Mouse (Mus musculus): ENCODE measurements around the gene 1520401A03Rik. TPM values are rescaled to one million over a fixed set of nuclear protein-coding genes. Genes with fewer than 3 reads are reported as not detected.

Gene 1520401A03Rik
- polyA plus RNA-seq, 1 experiment from 2014 or later, result 0.30 TPM

DNA sequence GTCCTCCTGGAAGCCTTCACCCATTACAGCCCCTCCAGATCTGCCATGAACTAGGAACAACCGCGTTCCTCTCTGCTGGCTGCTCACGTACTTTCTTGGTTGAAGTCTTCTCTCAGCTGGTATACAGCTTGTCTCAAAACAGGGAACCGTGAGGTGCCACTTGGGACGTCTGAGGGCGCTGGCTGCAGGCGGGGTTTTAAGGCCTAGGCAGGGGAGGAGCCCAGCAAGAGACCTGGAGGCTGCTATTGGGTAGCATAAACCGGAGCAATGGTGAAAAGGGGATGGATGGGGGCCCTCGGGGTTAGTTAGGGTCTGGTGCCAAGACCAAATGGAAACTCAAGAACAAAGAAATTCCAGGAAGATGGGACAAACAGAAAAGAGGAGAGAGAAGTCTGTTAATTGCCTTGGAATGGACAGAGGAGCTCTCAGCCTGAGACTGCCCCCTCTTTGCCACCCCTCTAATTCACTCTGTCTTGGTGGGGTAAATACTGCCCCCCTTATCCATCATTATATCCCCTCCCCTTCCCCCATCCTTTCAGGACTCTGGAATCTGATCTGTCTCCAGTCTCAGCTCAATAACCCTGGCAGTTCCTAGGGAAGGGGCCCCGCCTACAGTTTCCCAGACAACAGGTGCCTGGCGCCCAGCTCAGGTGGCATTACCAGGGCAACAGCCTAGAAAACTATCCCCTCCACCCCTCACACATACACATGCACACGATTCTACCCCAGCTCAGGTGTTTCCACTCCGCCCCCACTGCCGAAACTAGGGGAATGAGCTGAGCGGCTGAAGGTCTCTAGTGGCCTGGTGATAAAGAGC lies 38.5 kb downstream of the 1520401A03Rik start, which contains the start of gene Cldn9:
Gene Cldn9 (minus strand): TSS at position 171 of the 817 bp plus-strand sequence.
- Histone ChIP-seq H3K36me3 (no peaks in the 10 kb centered on the region), H3K27ac (no peak within 1 kb of the TSS), H3K27me3 (peaks cover 55% of the 10 kb centered on the region), H3K9me3 (no peaks in the 10 kb centered on the region), H3K4me2 (replicated peaks) (peak within 1 kb of the TSS; percentile 19; the same call in 1 of the 2 replicates), H3K9ac (replicated peaks) (no peak within 1 kb of the TSS), H3K4me3 (replicated peaks) (no peak within 1 kb of the TSS), H3K4me1 (replicated peaks) (peaks cover 16% of the 10 kb centered on the region)
- ATAC-seq, result peak; percentile 57
- 13% methylated on average over 15 of the region's 15 CpGs for WGBS

DNA sequence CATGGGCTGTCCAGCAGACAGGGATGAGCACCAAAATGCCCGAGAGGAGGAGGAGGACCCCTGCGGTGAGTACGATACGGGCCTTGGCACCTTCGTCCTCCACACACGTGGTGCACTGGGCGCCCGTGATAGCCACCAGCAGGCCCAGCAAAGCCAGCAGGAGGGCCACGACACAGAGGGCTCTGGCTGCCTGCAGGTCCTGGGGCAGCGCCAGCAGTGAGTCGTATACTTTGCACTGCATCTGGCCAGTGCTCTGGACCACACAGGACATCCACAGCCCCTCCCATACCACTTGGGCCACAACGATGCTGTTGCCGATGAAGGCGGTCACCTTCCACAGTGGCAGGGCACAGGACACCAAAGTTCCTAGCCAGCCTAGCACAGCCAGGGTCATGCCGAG lies 39.4 kb downstream of the 1520401A03Rik start:
- Histone ChIP-seq H3K4me3 (replicated peaks) (no peak overlapping the region), H3K27ac (no peak overlapping the region), H3K4me2 (replicated peaks) (peak overlapping the region; percentile 19; the same call in 1 of the 2 replicates), H3K4me1 (replicated peaks) (peaks cover 17% of the 10 kb centered on the region), H3K9ac (replicated peaks) (no peak overlapping the region), H3K27me3 (peaks cover 63% of the 10 kb centered on the region), H3K36me3 (no peaks in the 10 kb centered on the region), H3K9me3 (no peaks in the 10 kb centered on the region)
- 29% methylated on average over 15 of the region's 15 CpGs for WGBS
- peak; percentile 24; the same call in 1 of the 2 replicates for ATAC-seq

DNA sequence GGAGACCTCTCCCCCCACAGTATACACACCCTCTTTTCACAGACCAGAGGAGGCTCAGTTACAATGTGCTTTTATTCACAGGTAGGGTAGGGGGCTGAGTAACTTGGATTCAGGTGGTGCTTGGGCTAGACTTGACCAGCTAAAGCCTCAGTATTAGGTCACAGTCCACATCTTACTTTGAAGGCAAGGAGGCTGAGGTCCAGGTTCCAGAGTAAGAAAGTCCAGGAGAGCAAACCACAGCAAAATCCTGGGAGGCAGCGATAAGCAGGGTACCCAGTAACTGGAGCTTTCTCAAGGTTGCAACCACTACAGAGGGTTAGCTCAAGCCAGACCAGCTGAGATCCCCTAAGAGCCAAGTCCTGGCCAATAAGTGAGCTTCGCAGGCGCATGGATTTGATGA lies 40.1 kb downstream of the 1520401A03Rik start:
- WGBS, result 63% methylated on average over 3 of the region's 3 CpGs
- H3K4me3 ChIP-seq (replicated peaks), result no peak overlapping the region
- H3K27ac ChIP-seq, result no peak overlapping the region
- H3K9ac ChIP-seq (replicated peaks), result no peak overlapping the region
- no peak for ATAC-seq
- peaks cover 17% of the 10 kb centered on the region for H3K4me1 ChIP-seq (replicated peaks)
- no peak overlapping the region for H3K4me2 ChIP-seq (replicated peaks)
- no peaks in the 10 kb centered on the region for H3K36me3 ChIP-seq
- H3K27me3 ChIP-seq, result peaks cover 70% of the 10 kb centered on the region
- no peaks in the 10 kb centered on the region for H3K9me3 ChIP-seq

DNA sequence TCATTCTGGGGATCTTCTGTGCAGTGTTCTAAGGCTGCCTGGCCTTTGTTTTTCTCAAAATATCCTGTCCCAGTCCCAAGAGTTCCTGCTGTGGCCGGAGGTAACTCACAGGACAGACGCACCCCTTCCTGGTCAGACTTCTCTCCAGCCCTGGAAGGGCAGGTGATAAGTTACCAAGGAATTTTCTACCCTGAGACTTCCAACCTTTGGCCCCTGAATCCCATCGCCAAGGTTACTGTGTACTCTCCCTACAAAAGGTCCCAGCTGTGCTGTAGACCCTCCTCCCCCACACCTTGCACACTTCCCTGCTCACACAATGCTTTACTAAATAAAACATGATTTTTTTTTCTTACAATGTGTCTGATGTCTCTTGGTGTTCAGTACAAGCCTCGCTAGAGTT lies 40.5 kb downstream of the 1520401A03Rik start:
- no peak overlapping the region for H3K9ac ChIP-seq (replicated peaks)
- 64% methylated on average over 4 of the region's 4 CpGs for WGBS
- H3K4me3 ChIP-seq (replicated peaks), result no peak overlapping the region
- peaks cover 21% of the 10 kb centered on the region for H3K4me1 ChIP-seq (replicated peaks)
- no peaks in the 10 kb centered on the region for H3K36me3 ChIP-seq
- no peaks in the 10 kb centered on the region for H3K9me3 ChIP-seq
- peaks cover 74% of the 10 kb centered on the region for H3K27me3 ChIP-seq
- no peak overlapping the region for H3K4me2 ChIP-seq (replicated peaks)
- ATAC-seq, result no peak
- H3K27ac ChIP-seq, result no peak overlapping the region

DNA sequence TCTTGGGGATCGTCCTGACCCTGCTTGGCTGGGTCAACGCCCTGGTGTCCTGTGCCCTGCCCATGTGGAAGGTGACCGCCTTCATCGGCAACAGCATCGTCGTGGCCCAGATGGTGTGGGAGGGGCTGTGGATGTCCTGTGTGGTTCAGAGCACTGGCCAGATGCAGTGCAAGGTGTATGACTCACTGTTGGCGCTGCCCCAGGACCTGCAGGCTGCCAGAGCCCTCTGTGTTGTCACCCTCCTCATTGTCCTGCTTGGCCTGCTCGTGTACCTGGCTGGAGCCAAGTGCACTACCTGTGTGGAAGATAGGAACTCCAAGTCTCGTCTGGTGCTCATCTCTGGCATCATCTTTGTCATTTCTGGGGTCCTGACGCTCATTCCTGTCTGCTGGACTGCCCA lies 41.5 kb downstream of the 1520401A03Rik start:
- ATAC-seq, result no peak
- Histone ChIP-seq H3K9me3 (no peaks in the 10 kb centered on the region), H3K4me3 (replicated peaks) (no peak overlapping the region), H3K4me1 (replicated peaks) (peaks cover 31% of the 10 kb centered on the region), H3K9ac (replicated peaks) (no peak overlapping the region), H3K27me3 (peaks cover 82% of the 10 kb centered on the region), H3K27ac (no peak overlapping the region), H3K36me3 (no peaks in the 10 kb centered on the region), H3K4me2 (replicated peaks) (no peak overlapping the region)
- WGBS, result 81% methylated on average over 10 of the region's 10 CpGs

DNA sequence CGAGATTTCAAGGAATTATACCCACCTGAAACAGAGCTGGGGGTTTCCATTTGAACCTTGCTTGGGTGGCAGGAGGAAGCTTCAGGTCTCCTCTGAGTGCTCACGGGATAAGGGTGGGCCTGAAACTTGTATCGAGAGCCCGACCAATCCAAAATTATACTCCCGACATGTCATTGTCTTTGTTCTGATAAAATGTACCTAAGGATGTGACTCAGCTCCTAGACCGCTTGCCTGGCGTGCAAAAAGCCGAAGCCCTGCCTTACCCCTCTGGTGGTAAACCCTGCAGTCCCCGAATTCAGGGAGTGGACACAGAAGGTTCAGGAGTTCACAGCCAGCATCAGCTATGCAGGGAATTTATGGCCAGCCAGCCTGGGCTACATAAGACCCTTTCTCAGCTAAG lies 42.2 kb downstream of the 1520401A03Rik start:
- no peak for ATAC-seq

DNA sequence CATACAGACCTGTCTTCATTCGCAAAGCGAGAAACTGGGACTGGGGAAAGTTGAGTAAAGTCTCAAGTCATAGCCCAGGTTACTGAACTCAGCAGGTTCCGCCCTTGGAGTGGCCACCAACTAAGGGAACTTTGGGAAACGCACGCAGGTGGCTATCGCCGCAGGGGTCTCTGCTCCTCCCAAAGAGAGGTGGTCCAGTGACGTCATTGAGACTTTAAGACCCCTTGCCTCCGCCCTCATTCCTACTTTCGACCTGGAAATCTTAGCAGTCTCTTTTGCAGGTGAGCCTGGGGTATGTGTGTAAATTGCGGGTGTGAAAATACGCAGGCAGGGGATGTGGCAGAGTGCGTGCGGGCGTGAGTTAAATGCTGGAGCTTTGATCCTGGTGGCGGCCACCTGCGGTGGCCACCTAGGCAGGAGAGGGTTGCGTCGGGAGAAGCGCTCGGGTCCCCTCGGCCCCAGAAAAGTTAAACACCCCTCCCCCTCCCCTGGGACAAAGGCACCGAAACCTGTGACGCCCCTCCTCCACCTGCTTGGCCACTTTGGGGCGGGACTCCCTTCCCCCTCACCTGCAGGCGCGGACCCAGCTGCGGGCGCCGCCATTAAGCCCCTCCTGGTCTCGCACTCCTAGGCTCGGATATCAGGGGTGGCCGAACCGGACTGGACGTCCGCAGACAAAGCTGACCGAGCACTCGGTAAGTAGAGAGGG lies 43.3 kb downstream of the 1520401A03Rik start, which contains the start of gene Cldn6:
Gene Cldn6 (plus strand): TSS at position 123 of the 709 bp plus-strand sequence.
- H3K27me3 ChIP-seq, result peaks cover 98% of the 10 kb centered on the region
- ATAC-seq, result no peak
- H3K9me3 ChIP-seq, result no peaks in the 10 kb centered on the region
- WGBS, result 2% methylated on average over 38 of the region's 38 CpGs
- H3K4me1 ChIP-seq (replicated peaks), result peaks cover 41% of the 10 kb centered on the region
- H3K4me2 ChIP-seq (replicated peaks), result peak within 1 kb of the TSS; percentile 31
- H3K36me3 ChIP-seq, result no peaks in the 10 kb centered on the region
- no peak within 1 kb of the TSS for H3K9ac ChIP-seq (replicated peaks)
- peak within 1 kb of the TSS; percentile 11 for H3K4me3 ChIP-seq (replicated peaks)
- no peak within 1 kb of the TSS for H3K27ac ChIP-seq

More for the DNA sequence above, 42.2 kb downstream of the 1520401A03Rik start:
- Histone ChIP-seq H3K4me3 (replicated peaks) (no peak overlapping the region), H3K4me1 (replicated peaks) (peaks cover 37% of the 10 kb centered on the region), H3K9me3 (no peaks in the 10 kb centered on the region), H3K36me3 (no peaks in the 10 kb centered on the region), H3K9ac (replicated peaks) (no peak overlapping the region), H3K4me2 (replicated peaks) (no peak overlapping the region), H3K27ac (no peak overlapping the region), H3K27me3 (peaks cover 90% of the 10 kb centered on the region)
- 81% methylated on average over 9 of the region's 9 CpGs for WGBS

DNA sequence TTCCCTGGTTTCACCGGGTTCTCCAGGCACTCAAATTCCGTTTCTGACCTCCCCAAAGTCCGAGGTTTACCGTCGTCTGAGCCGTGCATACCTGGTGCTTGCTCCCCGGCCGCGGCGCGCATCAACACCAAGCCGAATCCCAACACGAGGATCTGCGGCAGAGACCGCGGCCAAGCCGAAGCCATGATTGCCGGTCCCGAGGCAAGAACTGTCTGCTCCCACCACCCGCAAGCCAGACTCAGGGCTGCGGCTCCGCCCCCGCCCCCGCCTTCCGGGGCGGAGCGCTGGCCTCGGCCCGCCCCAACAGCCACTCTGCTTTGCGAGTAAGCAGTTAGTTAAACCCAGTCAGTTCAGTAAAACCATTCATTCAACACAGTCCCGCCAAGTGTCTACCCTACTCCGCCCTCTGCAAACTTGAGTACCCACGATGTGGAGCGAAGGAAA lies 45.3 kb downstream of the 1520401A03Rik start, which contains the start of gene Tnfrsf12a:
Gene Tnfrsf12a (minus strand): TSS at position 233 of the 444 bp plus-strand sequence.
- peak within 1 kb of the TSS; percentile 46 for H3K4me3 ChIP-seq (replicated peaks)
- H3K9ac ChIP-seq (replicated peaks), result peak within 1 kb of the TSS; percentile 62
- no peaks in the 10 kb centered on the region for H3K9me3 ChIP-seq
- under 1% methylated on average over 34 of the region's 34 CpGs for WGBS
- peaks cover 78% of the 10 kb centered on the region for H3K27me3 ChIP-seq
- H3K4me2 ChIP-seq (replicated peaks), result peak within 1 kb of the TSS; percentile 89
- H3K27ac ChIP-seq, result no peak within 1 kb of the TSS
- no peaks in the 10 kb centered on the region for H3K36me3 ChIP-seq
- peaks cover 46% of the 10 kb centered on the region for H3K4me1 ChIP-seq (replicated peaks)
- ATAC-seq, result no peak

DNA sequence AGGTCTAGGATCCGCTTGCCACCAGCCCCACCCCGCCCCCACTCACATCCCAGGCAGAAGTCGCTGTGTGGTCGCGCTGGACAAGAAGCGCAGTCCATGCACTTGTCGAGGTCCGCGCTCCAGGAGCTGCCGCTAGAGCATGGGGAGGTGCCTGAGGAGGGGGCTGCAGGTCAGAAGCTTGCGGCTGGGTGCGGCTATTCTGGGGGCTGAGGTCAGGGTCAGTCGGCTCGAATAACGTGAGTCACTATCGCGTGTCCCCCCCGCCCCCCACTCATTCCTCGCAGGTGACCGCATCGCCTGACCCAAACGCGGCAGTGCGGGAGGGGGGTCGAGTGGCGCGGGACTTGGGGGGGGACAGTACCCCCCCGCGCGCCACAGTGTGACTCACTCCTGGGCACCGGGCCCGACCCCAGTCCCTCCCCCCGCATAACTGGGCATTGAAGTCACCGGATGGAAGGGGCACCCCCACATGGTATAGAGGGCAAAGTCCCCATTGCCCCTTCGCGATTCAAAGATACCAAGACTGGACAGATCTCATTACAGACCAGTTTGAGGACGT lies 46.0 kb downstream of the 1520401A03Rik start:
- Histone ChIP-seq H3K9me3 (no peaks in the 10 kb centered on the region), H3K27me3 (peaks cover 71% of the 10 kb centered on the region), H3K9ac (replicated peaks) (peak overlapping the region; percentile 62), H3K4me1 (replicated peaks) (peaks cover 46% of the 10 kb centered on the region), H3K36me3 (no peaks in the 10 kb centered on the region), H3K4me2 (replicated peaks) (peak overlapping the region; percentile 89), H3K27ac (no peak overlapping the region), H3K4me3 (replicated peaks) (peak overlapping the region; percentile 46)
- no peak for ATAC-seq
- WGBS, result under 1% methylated on average over 36 of the region's 37 CpGs

DNA sequence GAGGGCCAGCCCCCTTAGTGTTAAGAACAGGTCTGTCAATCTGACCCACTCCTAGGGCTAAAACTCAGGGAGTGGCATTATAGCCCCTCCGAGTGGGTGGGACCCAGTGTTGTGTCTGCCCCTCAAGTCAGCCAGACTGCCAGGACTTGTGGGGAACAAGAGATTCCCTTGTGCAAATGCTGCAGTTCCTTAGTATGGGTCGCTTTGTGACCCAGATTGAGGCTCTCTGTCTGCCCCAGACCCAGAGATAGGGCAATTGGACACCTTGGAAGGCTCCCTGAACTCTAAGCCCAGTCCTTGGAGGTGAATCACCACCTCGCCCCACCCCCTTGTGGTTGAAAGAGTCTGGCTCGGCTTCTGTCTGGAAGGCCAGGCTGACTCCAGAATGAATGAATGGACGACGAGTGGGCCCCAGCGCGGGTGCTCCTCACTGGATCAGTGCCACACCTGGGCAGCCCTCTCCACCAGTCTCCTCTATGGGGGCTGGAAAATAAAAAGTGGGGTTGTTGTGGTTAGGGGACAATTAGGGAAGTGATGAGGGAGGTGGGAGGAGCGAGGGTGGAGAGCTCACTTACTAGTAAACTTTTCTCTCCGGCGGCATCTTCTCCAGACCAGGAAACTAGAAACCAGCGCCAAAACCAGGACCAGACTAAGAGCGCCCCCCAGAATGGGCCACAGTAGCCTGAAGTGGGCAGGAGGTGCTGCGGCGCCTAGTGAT lies 46.9 kb downstream of the 1520401A03Rik start:
- H3K4me3 ChIP-seq (replicated peaks), result peak overlapping the region; percentile 46
- H3K4me1 ChIP-seq (replicated peaks), result peaks cover 46% of the 10 kb centered on the region
- H3K27me3 ChIP-seq, result peaks cover 63% of the 10 kb centered on the region
- WGBS, result 11% methylated on average over 15 of the region's 15 CpGs
- H3K9ac ChIP-seq (replicated peaks), result peak overlapping the region; percentile 62
- peak overlapping the region; percentile 89 for H3K4me2 ChIP-seq (replicated peaks)
- H3K27ac ChIP-seq, result no peak overlapping the region
- ATAC-seq, result no peak
- H3K9me3 ChIP-seq, result no peaks in the 10 kb centered on the region
- H3K36me3 ChIP-seq, result no peaks in the 10 kb centered on the region

DNA sequence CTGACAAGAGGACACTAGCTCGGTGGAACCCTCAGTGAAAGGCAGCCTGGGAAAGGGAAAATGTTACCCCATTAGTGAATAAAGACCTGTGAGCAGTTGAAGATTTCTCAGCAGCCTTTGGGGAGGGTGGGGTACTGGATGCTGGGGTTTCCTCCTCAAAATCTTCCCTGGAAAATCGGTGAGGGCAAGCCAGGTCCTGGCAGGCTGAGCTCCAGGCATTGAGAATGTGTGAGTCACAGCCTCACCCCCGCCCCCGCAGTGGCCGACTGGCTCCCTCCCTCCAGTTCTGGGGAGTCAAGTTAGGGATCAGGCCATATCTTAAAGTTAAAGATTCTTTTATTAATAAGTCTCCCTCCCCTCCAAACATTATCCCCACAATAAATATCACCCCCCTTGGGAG lies 47.5 kb downstream of the 1520401A03Rik start:
- no peak for ATAC-seq
- no peaks in the 10 kb centered on the region for H3K36me3 ChIP-seq
- peak overlapping the region; percentile 73 for H3K4me2 ChIP-seq (replicated peaks)
- H3K9me3 ChIP-seq, result no peaks in the 10 kb centered on the region
- 47% methylated on average over 5 of the region's 5 CpGs for WGBS
- H3K9ac ChIP-seq (replicated peaks), result no peak overlapping the region
- no peak overlapping the region for H3K27ac ChIP-seq
- peaks cover 57% of the 10 kb centered on the region for H3K27me3 ChIP-seq
- H3K4me1 ChIP-seq (replicated peaks), result peaks cover 46% of the 10 kb centered on the region
- H3K4me3 ChIP-seq (replicated peaks), result peak overlapping the region; percentile 63; the same call in 1 of the 2 replicates
